ENCODE assay signal across 8 mouse cellular contexts in the genomic region with DNA sequence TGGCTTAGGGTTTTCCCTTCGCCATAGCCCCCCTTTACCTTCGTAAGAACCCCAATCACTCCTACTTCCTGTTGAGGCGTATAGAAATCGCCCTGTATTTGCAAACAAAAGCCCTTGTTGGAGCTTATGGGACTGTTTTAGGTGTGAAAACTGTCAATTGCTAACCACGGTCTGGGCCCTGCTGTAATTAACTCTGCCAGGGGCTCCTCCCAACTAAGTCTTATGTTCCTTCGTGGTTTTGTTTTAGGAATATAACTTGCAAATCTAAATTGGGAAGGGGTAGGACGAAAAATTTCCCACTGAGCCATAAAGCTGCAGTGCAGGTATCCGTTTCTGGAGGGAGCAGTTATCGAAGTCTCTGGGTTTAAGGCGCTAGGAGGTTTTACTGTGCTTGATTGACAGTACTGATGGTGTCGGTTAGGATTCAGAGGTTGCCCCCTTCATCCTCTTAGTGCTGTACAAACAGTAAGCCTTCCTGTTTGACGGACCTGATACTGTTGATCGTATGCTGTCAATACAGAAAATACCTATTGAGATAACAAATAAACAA. TPM values are rescaled to one million over a fixed set of nuclear protein-coding genes. Genes with fewer than 3 reads are reported as not detected.
DNase-seq lines count a peak whose midpoint lies in the region; ATAC-seq and TF ChIP-seq lines count a peak whose summit lies in the region.

No protein-coding gene starts in this region.

- H3K27me3 ChIP-seq in E14TG2a.4 (ENCODE audit: insufficient read depth, low read length) = no peaks in the 10 kb centered on the region
- H3K27me3 ChIP-seq in embryonic facial prominence, embryonic 15.5 days = no peaks in the 10 kb centered on the region
- no peaks in the 10 kb centered on the region for H3K27me3 ChIP-seq in limb, embryonic 11.5 days (ENCODE audit: control insufficient read depth, insufficient read depth, low read length)

- H3K36me3 ChIP-seq in E14TG2a.4 (ENCODE audit: insufficient read depth, low read length) = peaks cover 37% of the 10 kb centered on the region
- peaks cover 31% of the 10 kb centered on the region for H3K36me3 ChIP-seq in embryonic facial prominence, embryonic 15.5 days
- H3K36me3 ChIP-seq in limb, embryonic 11.5 days (ENCODE audit: control insufficient read depth, insufficient read depth, low read length) = peaks cover 15% of the 10 kb centered on the region

- TF ChIP-seq CTCF in E14TG2a.4 (conservative IDR thresholded peaks at IDR 0.05; ENCODE audit: low read length) = no peak

- peaks cover 64% of the 10 kb centered on the region for H3K4me1 ChIP-seq in E14TG2a.4 (replicated peaks; ENCODE audit: low read depth, low read length)
- peaks cover 22% of the 10 kb centered on the region for H3K4me1 ChIP-seq in embryonic facial prominence, embryonic 15.5 days
- peaks cover 6% of the 10 kb centered on the region for H3K4me1 ChIP-seq in limb, embryonic 11.5 days (ENCODE audit: control insufficient read depth, insufficient read depth, low read length)

- peak; percentile 26 for DNase-seq in heart, adult 8-10 months (ENCODE audit: low spot score)
- DNase-seq in heart, adult 11 months = no peak
- peak; percentile 47 for DNase-seq in limb, embryonic 11.5 days (ENCODE audit: low spot score)
- DNase-seq in natural killer cell, adult 2 months (ENCODE audit: low spot score in 2 of 2) = peak; percentile 45 to 65
- DNase-seq in gastrocnemius, postnatal 4 days (ENCODE audit: low spot score in 2 of 2) = no peak
- no peak for DNase-seq in testis, postnatal 10 days (ENCODE audit: low spot score)

- H3K9ac ChIP-seq in embryonic facial prominence, embryonic 15.5 days = peak overlapping the region; percentile 100
- peak overlapping the region; percentile 100 for H3K9ac ChIP-seq in limb, embryonic 11.5 days (ENCODE audit: low read length)

- H3K9me3 ChIP-seq in E14TG2a.4 (ENCODE audit: low read length) = no peaks in the 10 kb centered on the region
- H3K9me3 ChIP-seq in embryonic facial prominence, embryonic 15.5 days (replicated peaks) = no peaks in the 10 kb centered on the region
- H3K9me3 ChIP-seq in limb, embryonic 11.5 days (ENCODE audit: control insufficient read depth, low read length) = no peaks in the 10 kb centered on the region

- peak overlapping the region; percentile 49 for H3K4me2 ChIP-seq in embryonic facial prominence, embryonic 15.5 days (replicated peaks)
- peak overlapping the region; percentile 75 for H3K4me2 ChIP-seq in limb, embryonic 11.5 days (ENCODE audit: low read depth, severe bottlenecking)

- H3K4me3 ChIP-seq in E14TG2a.4 (replicated peaks; ENCODE audit: low read length) = peak overlapping the region; percentile 97
- H3K4me3 ChIP-seq in embryonic facial prominence, embryonic 15.5 days (replicated peaks) = peak overlapping the region; percentile 99
- peak overlapping the region; percentile 100 for H3K4me3 ChIP-seq in limb, embryonic 11.5 days (ENCODE audit: low read depth, low read length)

- no peak for ATAC-seq in embryonic facial prominence, embryonic 15.5 days (ENCODE audit: insufficient number of reproducible peaks, low FRiP score, low TSS enrichment, low read depth)
- no peak for ATAC-seq in limb, embryonic 11.5 days (ENCODE audit: insufficient number of reproducible peaks, low FRiP score, low TSS enrichment, low read depth)

- WGBS in embryonic facial prominence, embryonic 15.5 days = 0% methylated on average over 13 of the region's 13 CpGs
- WGBS in limb, embryonic 11.5 days = 1% methylated on average over 13 of the region's 13 CpGs

- H3K27ac ChIP-seq in embryonic facial prominence, embryonic 15.5 days (replicated peaks) = peak overlapping the region; percentile 99
- peak overlapping the region; percentile 99 for H3K27ac ChIP-seq in limb, embryonic 11.5 days (replicated peaks; ENCODE audit: low read depth, low read length)

RNA-seq across cellular contexts. Expression of a gene that starts 1.0 kb away (rescaled TPM):
- 10 to 100 TPM; 78.5 to 93.2 (median 88.8) TPM for total RNA-seq in heart, adult 8-10 months (2022)
- polyA plus RNA-seq in embryonic facial prominence, embryonic 15.5 days (2015; fragmentation: Nextera tagmentation; extraction: Ambion mirVana) = 15.3 and 19.7 TPM in 2 replicates
- polyA plus RNA-seq in limb, embryonic 11.5 days (2014; fragmentation: Nextera tagmentation; extraction: Ambion mirVana) = 16.1 and 18.2 TPM in 2 replicates
- 100 to 1,000 TPM in 1 of 2 experiments, 10 to 100 TPM in 1; 99.3 to 101 TPM for total RNA-seq in gastrocnemius, postnatal 4 days (2021)

RNA-seq across cellular contexts. Expression of a gene that starts 44.0 kb away (rescaled TPM):
- total RNA-seq in heart, adult 8-10 months (2022) = under 1 TPM in 3 of 4 experiments, not detected in 1; 0.11 to 0.72 (median 0.14) TPM
- polyA plus RNA-seq in embryonic facial prominence, embryonic 15.5 days (2015; fragmentation: Nextera tagmentation; extraction: Ambion mirVana) = 0.29 and 0.49 TPM in 2 replicates
- 0.05 TPM in 1 of 2 replicates, not detected in the other for polyA plus RNA-seq in limb, embryonic 11.5 days (2014; fragmentation: Nextera tagmentation; extraction: Ambion mirVana)
- under 1 TPM; 0.10 TPM for total RNA-seq in gastrocnemius, postnatal 4 days (2021)

Comparison
In these comparisons a context has a peak if more than half of its experiments do, and no peak if none do; other contexts are left out.
1. DNase-seq: peak in heart, adult 8-10 months (single experiment), limb, embryonic 11.5 days (single experiment) and natural killer cell, adult 2 months (2 of 2); none in heart, adult 11 months (single experiment), gastrocnemius, postnatal 4 days (0 of 2) and testis, postnatal 10 days (single experiment).
2. Peak in every context shown above with its lines, with median percentiles within 50 percentile points of each other: H3K4me3 ChIP-seq.